In the genomic region with DNA sequence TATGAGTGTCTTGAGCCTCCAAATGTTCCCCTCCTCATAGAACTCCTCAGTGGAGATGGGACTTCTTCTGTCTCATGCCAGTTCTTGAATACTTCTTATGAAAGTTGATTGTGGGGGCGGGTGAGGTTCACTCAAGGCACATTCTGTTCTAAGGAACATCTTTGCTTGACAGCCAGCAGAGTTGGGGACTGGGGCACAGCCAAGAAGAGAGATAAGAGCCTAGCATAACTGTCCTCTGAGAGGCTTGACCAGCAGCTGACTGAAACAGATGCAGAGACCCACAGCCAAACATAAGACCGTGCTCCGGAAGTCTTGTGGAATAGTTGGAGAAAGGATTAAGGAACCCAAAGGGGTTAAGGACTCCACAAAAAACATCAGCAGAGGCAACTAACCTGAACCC, we compare ENCODE assay signal across 18 mouse cellular contexts.
DNase-seq lines count a peak whose midpoint lies in the region; ATAC-seq and TF ChIP-seq lines count a peak whose summit lies in the region.
"Had no signal": no experiment of that assay in that cellular context is flagged by ENCODE, and none has a peak within 500 bp of the region (broad histone marks: within the 10 kb centered on the region; RNA-seq: fewer than 3 reads in every experiment).

No protein-coding gene starts in this region.

- no peak overlapping the region for H3K4me2 ChIP-seq in liver, embryonic 12.5 days
- H3K4me2 ChIP-seq: embryonic facial prominence, embryonic 12.5 days; limb, embryonic 12.5 days had no signal

- H3K9ac ChIP-seq in liver, adult 2 months (ENCODE audit: low read depth, low read length), result no peak overlapping the region
- H3K9ac ChIP-seq in liver, embryonic 12.5 days, result no peak overlapping the region
- H3K9ac ChIP-seq: embryonic facial prominence, embryonic 12.5 days; forebrain, postnatal 0 days; limb, embryonic 12.5 days had no signal

- H3K79me2 ChIP-seq in liver, adult 2 months (ENCODE audit: control insufficient read depth, insufficient read depth, low read length), result no peaks in the 10 kb centered on the region

- no peaks in the 10 kb centered on the region for H3K9me3 ChIP-seq in liver, embryonic 12.5 days (replicated peaks)
- H3K9me3 ChIP-seq: embryonic facial prominence, embryonic 12.5 days; hindbrain, embryonic 10.5 days; limb, embryonic 12.5 days had no signal

- peak overlapping the region; percentile 58 for H3K27ac ChIP-seq in liver, adult 2 months (replicated peaks; ENCODE audit: insufficient read depth, low read depth, low read length)
- no peak overlapping the region for H3K27ac ChIP-seq in liver, embryonic 12.5 days
- H3K27ac ChIP-seq: embryonic facial prominence, embryonic 12.5 days; hindbrain, embryonic 10.5 days; limb, embryonic 12.5 days had no signal

- no peaks in the 10 kb centered on the region for H3K27me3 ChIP-seq in liver, adult 2 months (ENCODE audit: control insufficient read depth, insufficient read depth, low read length)
- H3K27me3 ChIP-seq in liver, embryonic 12.5 days (replicated peaks), result no peaks in the 10 kb centered on the region
- H3K27me3 ChIP-seq: embryonic facial prominence, embryonic 12.5 days had no signal

- peak; percentile 40 for DNase-seq in liver, adult 2 months (ENCODE audit: extremely low read depth, low read depth, low spot score)
- DNase-seq in gastrocnemius, postnatal 25 days, result peak; percentile 55
- DNase-seq in heart, postnatal 14 days, result peak; percentile 61 to 66
- DNase-seq in skeletal muscle tissue, adult 2 months (ENCODE audit: low read depth, low spot score), result peak; percentile 72
- DNase-seq in adrenal gland, postnatal 4 days (ENCODE audit: low spot score in 2 of 2), result no peak
- DNase-seq in thymus, postnatal 10 days (ENCODE audit: low spot score in 2 of 2), result no peak
- DNase-seq: adrenal gland, postnatal 14 days; cerebellum, adult 2 months; forebrain, postnatal 0 days; kidney, adult 8-10 months; kidney, postnatal 25 days; layer of hippocampus, adult 9-11 months; midbrain, embryonic 14.5 days; right cerebral cortex, adult 18-20 months had no signal

- no peaks in the 10 kb centered on the region for H3K4me1 ChIP-seq in liver, adult 2 months (ENCODE audit: control insufficient read depth, insufficient read depth, low read length)
- H3K4me1 ChIP-seq in liver, embryonic 12.5 days, result no peaks in the 10 kb centered on the region
- H3K4me1 ChIP-seq: embryonic facial prominence, embryonic 12.5 days; hindbrain, embryonic 10.5 days had no signal

- TF ChIP-seq POLR2A in liver, adult 2 months (IDR thresholded peaks at IDR 0.05; ENCODE audit: extremely low read depth, insufficient read depth, low read length), result no peak

- intact Hi-C loops in heart, postnatal 14 days (cut with DNase I), result no loop called here

- ATAC-seq in liver, embryonic 12.5 days, result no peak
- ATAC-seq: forebrain, postnatal 0 days had no signal

- H3K4me3 ChIP-seq in liver, adult 2 months (ENCODE audit: insufficient read depth, low read depth, low read length), result no peak overlapping the region
- no peak overlapping the region for H3K4me3 ChIP-seq in liver, embryonic 12.5 days
- H3K4me3 ChIP-seq: embryonic facial prominence, embryonic 12.5 days; hindbrain, embryonic 10.5 days; limb, embryonic 12.5 days had no signal

- WGBS in liver, adult 2 months, result 88% methylated on average over 3 of the region's 3 CpGs
- 67% methylated on average over 3 of the region's 3 CpGs for WGBS in liver, embryonic 12.5 days (ENCODE audit: insufficient replicate concordance)

- no peak for TF ChIP-seq CTCF in liver, adult 2 months (IDR thresholded peaks at IDR 0.05; ENCODE audit: low read depth, low read length)

- H3K36me3 ChIP-seq in liver, adult 2 months (ENCODE audit: control insufficient read depth, insufficient read depth, low read length), result no peaks in the 10 kb centered on the region
- no peaks in the 10 kb centered on the region for H3K36me3 ChIP-seq in liver, embryonic 12.5 days
- H3K36me3 ChIP-seq: embryonic facial prominence, embryonic 12.5 days; hindbrain, embryonic 10.5 days; limb, embryonic 12.5 days had no signal

Comparison
In these comparisons a context has a peak if more than half of its experiments do, and no peak if none do; other contexts are left out.
1. DNase-seq: peak in liver, adult 2 months (single experiment), gastrocnemius, postnatal 25 days (single experiment), heart, postnatal 14 days (2 of 2) and skeletal muscle tissue, adult 2 months (single experiment); none in adrenal gland, postnatal 4 days (0 of 2) and thymus, postnatal 10 days (0 of 2).